Comparison of ENCODE assay signal across 8 mouse cellular contexts in the genomic region with DNA sequence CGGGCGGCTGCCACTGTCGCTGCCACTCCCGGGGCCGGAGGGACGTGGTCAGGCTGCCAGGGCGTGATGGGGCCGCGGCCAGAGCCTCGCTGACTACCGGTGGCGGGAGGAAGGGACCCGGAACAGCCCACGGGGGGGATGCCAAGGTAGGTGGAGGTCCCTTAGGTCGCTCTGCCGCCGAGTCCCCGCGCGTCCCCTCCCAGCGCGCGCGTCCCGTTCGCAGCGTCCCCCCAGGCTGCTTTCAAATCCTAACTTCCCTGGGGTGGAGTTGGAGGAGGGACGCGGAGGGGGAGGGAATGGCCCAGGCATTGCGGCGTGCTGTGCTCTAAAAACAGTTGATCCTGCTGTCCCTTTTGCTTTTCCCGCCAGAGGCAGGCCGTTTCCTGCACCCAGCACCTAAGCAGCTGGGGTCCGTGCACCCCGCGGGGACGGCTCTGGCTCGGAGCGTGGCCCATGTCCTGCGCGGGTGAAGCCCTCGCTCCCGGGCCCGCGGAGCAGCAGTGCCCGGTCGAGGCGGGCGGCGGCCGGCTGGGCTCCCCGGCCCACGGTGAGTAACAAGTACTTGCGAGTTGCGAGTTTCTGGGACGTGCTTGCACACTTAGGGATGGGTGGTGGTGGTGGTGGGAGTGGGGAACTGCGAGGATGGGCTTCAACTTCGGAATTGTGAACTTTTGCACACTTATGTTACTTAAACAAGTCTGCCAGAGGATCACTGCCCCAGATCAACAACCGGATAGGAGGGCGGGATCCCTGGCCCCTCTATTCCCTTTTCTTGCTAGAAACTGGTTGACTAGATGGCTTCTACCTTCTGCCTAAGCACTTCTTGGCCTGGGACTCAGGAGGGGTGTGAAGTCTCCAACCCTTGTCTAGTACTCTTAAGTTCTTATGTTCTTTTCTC. TPM values are rescaled to one million over a fixed set of nuclear protein-coding genes. Genes with fewer than 3 reads are reported as not detected.
A peak's percentile ranks its signal among the peaks of the same experiment; 100 is the strongest.
DNase-seq lines count a peak whose midpoint lies in the region; ATAC-seq lines count a peak whose summit lies in the region.

No protein-coding gene starts in this region.

- peaks cover 7% of the 10 kb centered on the region; the same call in 1 of the 2 replicates for H3K27me3 ChIP-seq in forebrain, embryonic 10.5 days (ENCODE audit: poor library complexity, severe bottlenecking)
- peaks cover 19% of the 10 kb centered on the region for H3K27me3 ChIP-seq in megakaryocyte, embryonic 14.5 days (replicated peaks)

- peak overlapping the region; percentile 76 for H3K4me3 ChIP-seq in forebrain, embryonic 10.5 days
- peak overlapping the region; percentile 95 for H3K4me3 ChIP-seq in megakaryocyte, embryonic 14.5 days (replicated peaks)

- WGBS in forebrain, embryonic 10.5 days: 1% methylated on average over 60 of the region's 60 CpGs

- peak; percentile 55 for DNase-seq in CD4-positive helper T cell, adult 2 months (ENCODE audit: low read depth, low spot score)
- peak; percentile 60 for DNase-seq in forebrain, embryonic 10.5 days (ENCODE audit: extremely low spot score, low spot score)
- DNase-seq in heart, postnatal 10 days: peak; percentile 82
- DNase-seq in kidney, postnatal 25 days: peak; percentile 76 to 85
- DNase-seq in right cerebral cortex, postnatal 25 days: peak; percentile 24
- DNase-seq in urinary bladder, postnatal 36 days (ENCODE audit: low spot score in 2 of 2): peak; percentile 69 to 72

- H3K4me1 ChIP-seq in forebrain, embryonic 10.5 days: peaks cover 18% of the 10 kb centered on the region
- H3K4me1 ChIP-seq in megakaryocyte, embryonic 14.5 days: peaks cover 13% of the 10 kb centered on the region

- peak; percentile 44 for ATAC-seq in activated CD4-positive, CD25-positive, alpha-beta regulatory T cell, adult 4 months

- intact Hi-C loops in heart, postnatal 10 days (cut with DNase I): loop anchor here (2.0 kb wide), 1 partner anchor 70 kb away; no protein-coding TSS in a partner anchor

- peak overlapping the region; percentile 94 for H3K27ac ChIP-seq in forebrain, embryonic 10.5 days

- no peaks in the 10 kb centered on the region for H3K36me3 ChIP-seq in forebrain, embryonic 10.5 days (replicated peaks)
- H3K36me3 ChIP-seq in megakaryocyte, embryonic 14.5 days (replicated peaks; ENCODE audit: low read length): no peaks in the 10 kb centered on the region

- no peaks in the 10 kb centered on the region for H3K9me3 ChIP-seq in forebrain, embryonic 10.5 days
- H3K9me3 ChIP-seq in megakaryocyte, embryonic 14.5 days: no peaks in the 10 kb centered on the region

RNA-seq across cellular contexts. Expression of gene Mdfic, which starts 0.6 kb away (rescaled TPM):
- polyA plus RNA-seq in activated CD4-positive, CD25-positive, alpha-beta regulatory T cell, adult 4 months (2017; shearing (Covaris generic)): 10 to 100 TPM; 16.2 to 20.8 TPM
- polyA plus RNA-seq in forebrain, embryonic 10.5 days (2016; fragmentation: Nextera tagmentation; extraction: Ambion mirVana): 3.3 TPM in 2 replicates
- 10 to 100 TPM; 23.1 to 26.2 TPM for total RNA-seq in heart, postnatal 10 days (2021)
- polyA plus RNA-seq in megakaryocyte, embryonic 14.5 days (2012; ENCODE audit: insufficient read depth, low replicate concordance): 0.95 TPM in 1 of 2 replicates, not detected in the other

Comparison
In these comparisons a context has a peak if more than half of its experiments do, and no peak if none do; other contexts are left out.
1. Peak in every context shown above with its lines: DNase-seq, ATAC-seq, H3K4me3 ChIP-seq and H3K27ac ChIP-seq.
2. DNase-seq: peak in every context shown above with its lines; median percentile 82 in heart, postnatal 10 days; 80 in kidney, postnatal 25 days; 70 in urinary bladder, postnatal 36 days; 60 in forebrain, embryonic 10.5 days; 55 in CD4-positive helper T cell, adult 2 months; 24 in right cerebral cortex, postnatal 25 days.